Mouse (Mus musculus) intestine, postnatal 0 days (tissue): ENCODE data around the gene Cd3d. TPM values are rescaled to one million over a fixed set of nuclear protein-coding genes. Genes with fewer than 3 reads are reported as not detected.

ENCODE experiments used
- ATAC-seq: fragments of 200-750 bp; cut with Nextera tagmentation; 2 replicates; pipeline ENCODE4 v1.8.0; 2017; ENCODE audit warnings: mild to moderate bottlenecking, moderate TSS enrichment, moderate library complexity
- H3K27ac ChIP-seq: fragments of 300-500 bp; sonication (generic); 2 replicates; pipeline ENCODE4 v1.5.1; 2014; ENCODE audit warnings: mild to moderate bottlenecking, low read depth, low read length, moderate library complexity
- H3K27me3 ChIP-seq: fragments of 300-500 bp; sonication (generic); replicated peaks from 2 replicates; pipeline ENCODE4 v1.6.1; 2014; ENCODE audit warnings: low read length, mixed read lengths; ENCODE audit not compliant: control insufficient read depth, insufficient read depth
- H3K36me3 ChIP-seq: fragments of 300-500 bp; sonication (generic); 2 replicates; pipeline ENCODE4 v1.6.1; 2014; ENCODE audit warnings: mild to moderate bottlenecking, moderate library complexity; ENCODE audit not compliant: control insufficient read depth, insufficient read depth
- H3K4me1 ChIP-seq: fragments of 300-500 bp; sonication (generic); replicated peaks from 2 replicates; pipeline ENCODE4 v1.6.1; 2014; ENCODE audit warnings: antibody characterized with exemption, low read length, mixed read lengths; ENCODE audit not compliant: control insufficient read depth, insufficient read depth
- H3K4me2 ChIP-seq: fragments of 300-500 bp; sonication (generic); replicated peaks from 2 replicates; pipeline ENCODE4 v1.6.1; 2014; ENCODE audit warnings: low read depth, mild to moderate bottlenecking, moderate library complexity
- H3K4me3 ChIP-seq: fragments of 300-500 bp; sonication (generic); 2 replicates; pipeline ENCODE4 v1.5.1; 2014; ENCODE audit warnings: low read depth, low read length
- H3K9ac ChIP-seq: fragments of 300-500 bp; sonication (generic); 2 replicates; pipeline ENCODE4 v1.6.1; 2014; ENCODE audit warnings: mild to moderate bottlenecking, low read depth, low read length
- H3K9me3 ChIP-seq: fragments of 300-500 bp; sonication (generic); 2 replicates; pipeline ENCODE4 v1.6.1; 2016; ENCODE audit warnings: mixed run types; ENCODE audit not compliant: control insufficient read depth
- CTCF ChIP-seq: sonication (generic); IDR thresholded peaks from 2 replicates; pipeline ENCODE4 v1.5.1; 2016; ENCODE audit warnings: low read depth, mild to moderate bottlenecking, control low read depth, antibody characterized with exemption, moderate library complexity
- WGBS: fragments of 180-500 bp; shearing (Covaris S2); extraction: QIAGEN DNeasy Blood & Tissue Kit; methylation state at CpG from one replicate; pipeline ENCODE4 v1.1.7; 2014; 5-methylcytosine and 5-hydroxymethylcytosine counted together
- polyA plus RNA-seq: library from polyadenylated mRNA; unstranded; fragments of >200 nt; fragmentation: Nextera tagmentation; extraction: Ambion mirVana; gene quantifications from 2 replicates; pipeline ENCODE4 v1.2.1, GENCODE M21; 2015

Cd3d gene
- polyA plus RNA-seq, 1 experiment from 2014 or later, result 0.51 TPM

DNA sequence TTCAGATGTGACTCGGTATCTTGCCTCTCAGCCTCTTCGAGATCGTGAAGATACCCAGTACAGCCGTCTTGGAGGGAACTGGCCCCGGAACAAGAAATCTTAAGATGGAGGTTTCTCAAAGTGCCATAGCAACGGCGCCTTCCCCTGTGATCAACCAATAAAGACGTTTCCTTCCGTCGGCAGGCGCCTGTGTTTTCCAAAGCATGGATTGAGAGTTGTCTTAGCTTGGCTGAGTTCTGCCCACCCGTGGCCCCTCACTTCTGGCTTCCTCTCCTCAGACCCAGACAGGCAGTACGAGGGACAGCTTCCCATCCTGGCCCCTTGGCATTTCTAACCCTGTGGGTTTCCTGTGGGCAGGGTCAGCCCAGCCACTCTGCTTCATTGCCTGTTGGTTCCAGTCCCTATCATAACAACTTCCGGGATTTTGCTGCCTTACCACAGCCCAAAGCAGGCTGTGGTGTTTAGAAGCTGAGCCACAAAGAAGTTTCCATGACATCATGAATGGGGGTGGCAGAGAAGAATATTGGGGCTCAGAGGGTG, 4.7 kb downstream of the Cd3d start:
- Histone ChIP-seq H3K4me3 (no peak overlapping the region), H3K4me2 (no peak overlapping the region), H3K4me1 (no peaks in the 10 kb centered on the region), H3K9ac (no peak overlapping the region), H3K27me3 (no peaks in the 10 kb centered on the region; the same call in 1 of the 2 replicates), H3K9me3 (no peaks in the 10 kb centered on the region), H3K27ac (no peak overlapping the region), H3K36me3 (no peaks in the 10 kb centered on the region)
- no peak for ATAC-seq
- 63% methylated on average over 14 of the region's 14 CpGs for WGBS
- no peak for TF ChIP-seq CTCF

DNA sequence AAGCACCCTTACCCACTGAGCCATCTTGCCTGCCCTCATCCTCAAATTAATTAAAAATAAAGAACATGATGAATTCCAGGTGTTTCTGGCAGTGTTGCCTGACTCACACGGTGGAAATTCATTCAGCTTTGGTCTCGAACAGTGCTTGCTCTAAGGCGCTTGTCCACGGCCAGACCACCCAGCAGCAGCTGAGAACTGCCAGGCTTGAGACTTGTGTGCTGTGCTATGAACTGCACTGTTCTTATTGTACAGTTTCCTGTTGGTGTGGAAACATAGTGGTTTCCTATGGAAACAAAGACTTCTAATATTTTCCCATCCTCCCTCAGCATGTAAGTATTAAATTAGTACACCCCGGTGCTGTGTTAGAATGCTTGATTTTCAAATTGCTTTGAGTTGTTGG, 5.4 kb downstream of the Cd3d start:
- TF ChIP-seq CTCF, result no peak
- H3K4me1 ChIP-seq, result no peaks in the 10 kb centered on the region
- H3K9ac ChIP-seq, result no peak overlapping the region
- no peaks in the 10 kb centered on the region; the same call in 1 of the 2 replicates for H3K27me3 ChIP-seq
- H3K27ac ChIP-seq, result no peak overlapping the region
- no peaks in the 10 kb centered on the region for H3K36me3 ChIP-seq
- 71% methylated on average over 5 of the region's 5 CpGs for WGBS
- no peak overlapping the region for H3K4me3 ChIP-seq
- H3K9me3 ChIP-seq, result no peaks in the 10 kb centered on the region
- H3K4me2 ChIP-seq, result no peak overlapping the region
- no peak for ATAC-seq

DNA sequence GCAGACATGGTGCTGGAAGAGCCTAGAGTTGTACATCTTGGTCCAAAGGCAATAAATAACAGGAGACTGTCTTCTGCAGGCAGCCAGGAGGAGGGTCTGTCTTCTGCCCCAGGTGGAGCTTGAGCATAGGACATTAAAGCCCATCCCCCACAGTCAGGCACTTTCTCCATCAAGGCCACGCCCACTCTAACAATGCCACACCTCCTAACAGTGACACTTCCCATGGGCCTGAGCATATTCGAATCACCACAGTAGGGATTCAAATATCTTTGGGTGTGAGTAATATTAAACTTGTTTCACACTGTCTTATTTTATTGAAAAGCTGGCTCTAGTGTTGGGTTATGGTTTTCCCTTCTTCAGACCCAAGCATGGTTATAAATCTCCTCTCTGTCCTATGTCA, 10.2 kb downstream of the Cd3d start:
- H3K4me3 ChIP-seq, result no peak overlapping the region
- no peak for ATAC-seq
- no peaks in the 10 kb centered on the region for H3K36me3 ChIP-seq
- no peak for TF ChIP-seq CTCF
- no peaks in the 10 kb centered on the region for H3K9me3 ChIP-seq
- H3K4me1 ChIP-seq, result no peaks in the 10 kb centered on the region
- H3K4me2 ChIP-seq, result no peak overlapping the region
- WGBS, result 80% methylated on average over 2 of the region's 2 CpGs
- H3K9ac ChIP-seq, result no peak overlapping the region
- no peak overlapping the region for H3K27ac ChIP-seq
- H3K27me3 ChIP-seq, result no peaks in the 10 kb centered on the region

DNA sequence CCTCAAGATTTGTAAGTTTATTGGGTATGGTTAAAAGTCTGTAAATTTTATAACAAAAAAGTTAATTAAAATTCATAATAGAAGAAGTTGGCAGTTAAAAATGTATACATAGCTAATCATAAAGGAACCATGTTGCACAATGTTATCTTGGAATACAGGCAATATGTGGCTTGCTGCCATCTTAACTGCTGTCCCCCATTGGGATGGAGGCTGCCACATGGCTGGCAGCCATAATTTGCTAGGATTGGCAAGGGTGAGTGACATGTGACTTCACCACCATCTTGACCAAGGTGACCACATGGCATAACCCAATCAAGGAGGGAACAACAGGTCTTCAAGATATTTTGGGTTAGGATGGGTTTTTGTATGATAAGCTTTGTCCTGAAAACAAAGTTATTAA, 10.7 kb downstream of the Cd3d start:
- no peak overlapping the region for H3K4me3 ChIP-seq
- ATAC-seq, result no peak
- no peak overlapping the region for H3K27ac ChIP-seq
- H3K27me3 ChIP-seq, result no peaks in the 10 kb centered on the region
- no peaks in the 10 kb centered on the region for H3K36me3 ChIP-seq
- no peaks in the 10 kb centered on the region for H3K9me3 ChIP-seq
- TF ChIP-seq CTCF, result no peak
- H3K4me1 ChIP-seq, result no peaks in the 10 kb centered on the region
- no peak overlapping the region for H3K9ac ChIP-seq
- H3K4me2 ChIP-seq, result no peak overlapping the region

DNA sequence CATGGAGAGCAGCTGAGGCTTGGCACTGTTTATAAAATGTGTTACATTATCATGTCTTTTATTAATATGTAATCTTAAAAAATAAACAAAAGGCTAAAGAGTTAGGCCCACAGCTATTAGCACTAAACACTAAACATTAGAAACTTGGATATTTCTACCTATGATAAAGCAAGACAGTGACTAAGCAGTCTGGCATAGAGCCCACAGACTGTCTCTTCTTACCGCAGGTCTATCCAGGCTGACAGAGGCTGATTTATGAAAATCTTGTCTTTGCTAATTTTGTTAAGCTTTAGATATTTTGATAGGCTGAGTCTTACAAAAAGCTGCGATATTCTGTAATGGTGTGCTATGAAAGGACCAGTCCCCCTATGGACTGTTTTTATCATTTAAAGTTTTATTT, 11.7 kb downstream of the Cd3d start:
- Histone ChIP-seq H3K4me2 (no peak overlapping the region), H3K4me1 (no peaks in the 10 kb centered on the region), H3K27me3 (no peaks in the 10 kb centered on the region), H3K27ac (no peak overlapping the region), H3K36me3 (no peaks in the 10 kb centered on the region), H3K9me3 (no peaks in the 10 kb centered on the region), H3K9ac (no peak overlapping the region), H3K4me3 (no peak overlapping the region)
- 91% methylated on average over 2 of the region's 2 CpGs for whole genome bisulfite sequencing
- no peak for TF ChIP-seq CTCF
- ATAC-seq, result no peak

DNA sequence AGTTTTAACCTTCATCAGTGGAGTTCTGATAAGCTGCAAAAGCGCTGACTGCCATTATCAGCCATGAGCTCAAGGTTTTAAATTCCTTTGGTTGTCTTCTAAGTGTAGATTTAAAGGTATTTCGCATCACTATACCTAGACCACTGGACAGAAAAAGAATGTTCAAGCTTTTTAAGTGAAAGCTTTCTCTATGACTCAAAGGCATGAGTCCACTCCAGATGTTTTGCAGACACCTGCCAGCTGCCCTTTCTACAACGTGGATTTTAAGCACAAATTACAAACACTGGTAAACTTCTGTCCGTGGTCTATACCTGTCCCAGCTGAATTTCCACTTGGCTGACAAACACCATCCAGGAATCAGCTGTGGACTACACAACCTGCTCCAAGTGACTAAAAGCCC, 13.4 kb downstream of the Cd3d start:
- Histone ChIP-seq H3K27me3 (no peaks in the 10 kb centered on the region), H3K27ac (no peak overlapping the region), H3K9ac (no peak overlapping the region), H3K36me3 (no peaks in the 10 kb centered on the region), H3K4me1 (no peaks in the 10 kb centered on the region), H3K4me2 (no peak overlapping the region), H3K9me3 (no peaks in the 10 kb centered on the region), H3K4me3 (no peak overlapping the region)
- WGBS, result 66% methylated on average over 4 of the region's 4 CpGs
- no peak for ATAC-seq
- no peak for TF ChIP-seq CTCF

DNA sequence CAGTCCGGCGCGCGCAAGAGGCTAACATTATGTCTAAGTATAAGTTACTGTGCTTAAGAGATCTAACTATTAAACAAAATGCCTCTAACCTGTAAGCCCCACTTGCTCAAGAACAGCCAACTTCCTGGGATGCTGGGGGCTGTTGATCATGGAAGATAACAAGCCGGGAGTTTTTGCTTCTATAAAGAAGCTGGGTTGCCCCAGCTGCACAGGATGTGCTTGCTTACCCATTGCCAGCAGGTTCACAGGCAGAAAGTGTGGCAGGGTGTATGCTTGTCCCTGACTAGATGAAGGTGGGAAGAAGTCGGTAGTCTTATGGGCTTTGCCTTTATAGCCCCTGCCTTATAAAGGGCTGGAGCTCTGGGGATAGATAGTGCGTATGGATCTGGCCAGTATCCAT, 15.0 kb downstream of the Cd3d start:
- no peak for ATAC-seq
- no peak overlapping the region for H3K4me2 ChIP-seq
- H3K9me3 ChIP-seq, result no peaks in the 10 kb centered on the region
- no peak overlapping the region for H3K4me3 ChIP-seq
- no peak overlapping the region for H3K9ac ChIP-seq
- H3K27me3 ChIP-seq, result no peaks in the 10 kb centered on the region
- no peaks in the 10 kb centered on the region for H3K36me3 ChIP-seq
- H3K27ac ChIP-seq, result no peak overlapping the region
- 93% methylated on average over 7 of the region's 7 CpGs for WGBS
- H3K4me1 ChIP-seq, result no peaks in the 10 kb centered on the region
- no peak for TF ChIP-seq CTCF
